8 mouse cellular contexts compared by ENCODE assay signal in genomic region chr2:48538668-48539341, GRCm38 (mm10).
DNase-seq lines count a peak whose midpoint lies in the region; ATAC-seq lines count a peak whose summit lies in the region.

No protein-coding gene starts in this region.

- H3K4me1 ChIP-seq in heart, embryonic 12.5 days (replicated peaks): 0 out of 2 replicates have a peak, but pooled peaks cover 2% of the 10 kb centered on the region
- peaks cover 14% of the 10 kb centered on the region for H3K4me1 ChIP-seq in hindbrain, embryonic 12.5 days

- H3K36me3 ChIP-seq in heart, embryonic 12.5 days: no peaks in the 10 kb centered on the region
- H3K36me3 ChIP-seq in hindbrain, embryonic 12.5 days: no peaks in the 10 kb centered on the region

- no peak overlapping the region for H3K27ac ChIP-seq in heart, embryonic 12.5 days (ENCODE audit: poor library complexity, severe bottlenecking)
- H3K27ac ChIP-seq in hindbrain, embryonic 12.5 days: peak overlapping the region; percentile 80

- H3K4me2 ChIP-seq in heart, embryonic 12.5 days: no peak overlapping the region
- peak overlapping the region; percentile 49 for H3K4me2 ChIP-seq in hindbrain, embryonic 12.5 days (replicated peaks)

- no peak for ATAC-seq in heart, embryonic 12.5 days (ENCODE audit: insufficient number of reproducible peaks, low FRiP score)
- peak; percentile 93 for ATAC-seq in hindbrain, embryonic 12.5 days (ENCODE audit: low FRiP score)

- no peak overlapping the region for H3K4me3 ChIP-seq in heart, embryonic 12.5 days
- H3K4me3 ChIP-seq in hindbrain, embryonic 12.5 days: peak overlapping the region; percentile 18

- 78% methylated on average over 13 of the region's 13 CpGs for WGBS in heart, embryonic 12.5 days
- WGBS in hindbrain, embryonic 12.5 days: 18% methylated on average over 13 of the region's 13 CpGs

- peak; percentile 39 to 42 for DNase-seq in heart, adult 18-20 months
- DNase-seq in embryo, embryonic 10.5 days (ENCODE audit: low spot score): peak; percentile 82
- peak; percentile 77 for DNase-seq in mesoderm, embryonic 11.5 days (ENCODE audit: low read depth, low spot score)
- DNase-seq in spleen, adult 18-20 months: no peak
- no peak for DNase-seq in spleen, postnatal 14 days (ENCODE audit: low spot score in 2 of 2)
- DNase-seq in lung, postnatal 4 days: no peak

- no peaks in the 10 kb centered on the region for H3K27me3 ChIP-seq in heart, embryonic 12.5 days (replicated peaks)
- no peaks in the 10 kb centered on the region for H3K27me3 ChIP-seq in hindbrain, embryonic 12.5 days

- no peak overlapping the region for H3K9ac ChIP-seq in heart, embryonic 12.5 days
- H3K9ac ChIP-seq in hindbrain, embryonic 12.5 days: peak overlapping the region; percentile 51

- no peaks in the 10 kb centered on the region for H3K9me3 ChIP-seq in heart, embryonic 12.5 days (replicated peaks)
- no peaks in the 10 kb centered on the region for H3K9me3 ChIP-seq in hindbrain, embryonic 12.5 days (replicated peaks)

Comparison
In these comparisons a context has a peak if more than half of its experiments do, and no peak if none do; other contexts are left out.
1. DNase-seq: peak in heart, adult 18-20 months (2 of 2), embryo, embryonic 10.5 days (single experiment) and mesoderm, embryonic 11.5 days (single experiment); none in spleen, adult 18-20 months (0 of 2), spleen, postnatal 14 days (0 of 2) and lung, postnatal 4 days (0 of 2).